Mouse (Mus musculus) B cell, adult (primary cell): Measurements from ENCODE around the gene Krr1. TPM values are rescaled to one million over a fixed set of nuclear protein-coding genes. Genes with fewer than 3 reads are reported as not detected.

Experiments
- total RNA-seq: library from RNA; stranded (reverse); gene quantifications from 4 replicates; pipeline ENCODE4 v1.2.4, GENCODE M21; 2023; ENCODE audit not compliant: inconsistent age

Gene Krr1
- total RNA-seq = 47.0 to 60.1 TPM (median 48.1 TPM) in 4 replicates

DNA sequence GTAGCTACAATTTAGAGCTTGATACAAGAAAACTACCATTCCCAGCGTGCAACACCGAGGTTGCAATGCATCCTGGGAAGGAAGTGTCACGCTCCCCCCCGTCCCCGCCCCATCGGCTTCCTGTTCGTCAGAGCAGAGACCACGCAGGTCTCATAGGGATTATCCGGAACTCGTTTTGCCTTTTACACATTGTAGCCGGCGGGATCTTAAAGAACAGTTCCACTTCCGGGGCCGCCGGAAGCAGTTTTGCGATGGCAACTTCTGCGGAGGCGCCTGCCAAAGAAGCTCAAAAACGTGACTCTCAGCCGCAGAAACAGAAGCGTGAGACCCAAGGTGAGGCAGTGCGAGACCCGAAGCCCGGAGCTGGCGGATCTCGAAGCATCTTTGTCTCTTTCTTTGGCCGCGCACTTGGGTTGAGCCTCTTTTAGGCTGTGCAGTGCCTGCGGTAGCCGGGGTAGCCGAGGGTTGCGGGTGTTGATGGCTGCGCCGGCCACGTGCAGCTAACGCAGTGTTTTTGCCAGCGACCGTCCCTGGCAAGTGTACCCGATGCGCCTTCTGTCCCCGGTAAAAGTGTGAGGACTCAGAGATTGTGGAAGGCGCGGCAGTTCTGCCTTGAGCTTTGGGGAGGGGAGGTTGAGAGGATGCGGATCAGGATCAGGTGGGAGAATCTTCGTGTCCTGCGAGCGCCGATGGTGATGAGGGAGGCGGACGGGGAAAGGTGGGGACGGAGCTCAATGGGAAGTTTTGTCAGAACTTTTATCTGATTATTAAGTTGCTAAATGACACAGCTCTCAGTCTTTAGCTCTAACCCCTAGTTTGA lies at the start of gene Krr1:
TSS of gene Krr1 (plus strand) at position 123 of the 820 bp plus-strand sequence.

DNA sequence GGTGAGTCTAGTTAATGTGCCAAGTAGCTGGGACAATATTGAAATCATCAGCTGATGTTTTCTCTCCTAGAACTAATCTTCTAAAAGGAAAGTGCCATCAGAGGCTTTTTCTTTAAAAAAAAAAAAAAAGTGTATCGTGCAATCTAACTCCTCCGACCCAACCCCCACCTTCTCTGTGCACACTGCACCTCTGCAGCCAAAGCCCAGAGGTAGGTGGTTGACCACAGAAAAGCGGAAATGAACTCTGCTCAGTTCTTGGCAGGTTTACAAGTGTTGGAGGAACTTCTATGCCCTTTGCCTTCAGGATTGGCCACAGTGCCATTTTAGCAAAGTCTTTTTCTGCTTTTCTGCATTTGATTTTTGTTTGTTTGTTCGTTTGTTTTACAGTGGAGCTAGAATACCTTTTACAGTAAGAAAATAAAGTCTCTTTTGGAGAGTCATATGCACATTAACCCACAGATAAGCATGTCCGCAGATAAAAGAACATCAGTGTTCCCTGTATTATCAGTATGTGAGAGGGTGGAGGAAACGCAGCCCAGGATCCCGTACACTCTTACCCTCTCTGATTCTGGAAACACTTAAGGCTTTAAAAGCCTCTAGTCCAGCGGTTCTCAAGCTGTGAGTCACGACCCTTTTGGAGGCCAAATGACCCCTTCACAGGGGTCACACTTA lies 30.2 kb downstream of the Krr1 start, which contains the start of gene Glipr1:
TSS of gene Glipr1 (minus strand) at position 88 of the 672 bp plus-strand sequence.

Other genes with a start within 250 kb of the Krr1 start
- gene Glipr1, start 30.0 kb downstream of the Krr1 start, total RNA-seq = 30.1 to 32.7 TPM (median 32.0 TPM) in 4 replicates
- gene Glipr1l1, start 87.5 kb downstream of the Krr1 start, total RNA-seq = not detected in 4 replicates
- gene Glipr1l2, start 110.7 kb downstream of the Krr1 start, total RNA-seq = not detected in 4 replicates
- not detected in 4 replicates for gene Glipr1l3, start 187.7 kb downstream of the Krr1 start, total RNA-seq
- gene Caps2, start 191.0 kb downstream of the Krr1 start, total RNA-seq = not detected in 4 replicates